Mouse (Mus musculus): Measurements from ENCODE around the gene Lyst. TPM values are rescaled to one million over a fixed set of nuclear protein-coding genes. Genes with fewer than 3 reads are reported as not detected.

The Lyst gene
- total and polyA plus RNA-seq, 2 experiments from 2014 or later = 1.9 to 6.3 TPM

DNA sequence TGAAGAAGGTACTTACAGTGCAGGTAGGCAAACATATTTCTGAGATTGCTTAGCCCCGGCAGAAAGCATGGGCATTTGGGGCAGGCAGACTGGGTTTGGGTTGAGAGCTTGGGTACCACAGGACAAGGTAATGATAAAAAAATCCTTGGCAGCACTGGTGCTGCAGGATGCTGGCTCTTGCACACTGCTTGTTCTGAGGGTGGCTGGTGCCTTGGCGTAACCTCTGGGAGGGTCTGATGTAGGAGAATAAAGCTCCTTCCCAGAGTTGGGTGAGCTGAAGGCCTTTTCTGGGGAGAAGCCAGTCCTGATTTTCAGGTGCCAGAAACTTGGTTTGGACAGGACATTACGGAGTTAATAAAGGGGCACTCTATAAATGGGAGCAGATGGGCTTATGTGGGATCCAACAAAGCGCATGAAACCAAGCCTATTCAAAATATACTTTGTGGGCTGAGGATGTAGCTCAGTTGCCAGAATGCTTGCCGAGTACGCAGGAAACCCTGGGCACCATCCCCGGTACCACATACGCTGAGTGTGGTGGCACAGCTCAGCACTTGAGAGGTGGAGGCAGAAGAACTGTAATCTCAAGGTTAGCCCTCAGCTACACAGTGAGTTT, 15.8 kb upstream of the Lyst start:
- Histone ChIP-seq H3K4me1 (ENCODE audit: control insufficient read depth, insufficient read depth) (peaks cover 12% of the 10 kb centered on the region), H3K9me3 (replicated peaks; ENCODE audit: control insufficient read depth, low read length) (no peaks in the 10 kb centered on the region), H3K4me3 (ENCODE audit: low read depth, low read length) (no peak overlapping the region), H3K27me3 (ENCODE audit: control insufficient read depth, insufficient read depth, low read length) (no peaks in the 10 kb centered on the region), H3K36me3 (replicated peaks; ENCODE audit: control insufficient read depth, insufficient read depth, low read length) (no peaks in the 10 kb centered on the region), H3K4me2 (ENCODE audit: low read depth, low read length) (no peak overlapping the region), H3K27ac (ENCODE audit: low read depth) (peak overlapping the region; percentile 44; the same call in 1 of the 2 replicates), H3K9ac (replicated peaks; ENCODE audit: low read depth, low read length) (no peak overlapping the region)
- 84% methylated on average over 8 of the region's 8 CpGs for WGBS
- no peak for DNase-seq (ENCODE audit: low spot score)
- ATAC-seq (ENCODE audit: insufficient read depth, low read depth) = no peak
- TF ChIP-seq CTCF (IDR thresholded peaks at IDR 0.05; ENCODE audit: low read depth) = no peak
- TF ChIP-seq EP300 (IDR thresholded peaks at IDR 0.05; ENCODE audit: low read depth) = no peak

- Histone ChIP-seq H3K9ac (replicated peaks; ENCODE audit: low read depth, low read length) (no peak overlapping the region), H3K9me3 (replicated peaks; ENCODE audit: control insufficient read depth, low read length) (no peaks in the 10 kb centered on the region), H3K27ac (ENCODE audit: low read depth) (no peak overlapping the region), H3K4me1 (ENCODE audit: control insufficient read depth, insufficient read depth) (peaks cover 12% of the 10 kb centered on the region), H3K4me3 (ENCODE audit: low read depth, low read length) (no peak overlapping the region), H3K4me2 (ENCODE audit: low read depth, low read length) (no peak overlapping the region), H3K36me3 (replicated peaks; ENCODE audit: control insufficient read depth, insufficient read depth, low read length) (no peaks in the 10 kb centered on the region), H3K27me3 (ENCODE audit: control insufficient read depth, insufficient read depth, low read length) (no peaks in the 10 kb centered on the region)
- WGBS = 77% methylated on average over 8 of the region's 8 CpGs
- TF ChIP-seq EP300 (IDR thresholded peaks at IDR 0.05; ENCODE audit: low read depth) (no peak), CTCF (IDR thresholded peaks at IDR 0.05; ENCODE audit: low read depth) (no peak)
- ATAC-seq (ENCODE audit: insufficient read depth, low read depth) = no peak
- DNase-seq (ENCODE audit: low spot score) = no peak
Measured at GRCm38 (mm10) chr13:13575106-13575505, 15.1 kb upstream of the Lyst start.

- 25% methylated on average over 8 of the region's 8 CpGs for WGBS
- H3K27ac ChIP-seq (ENCODE audit: low read depth) = peak overlapping the region; percentile 66
- ATAC-seq (ENCODE audit: insufficient read depth, low read depth) = peak; percentile 61
Measured at GRCm38 (mm10) chr13:13576469-13577205, 13.6 kb upstream of the Lyst start.

GRCm38 (mm10) chr13:13581988-13582387, 8.2 kb upstream of the Lyst start:
- WGBS = 68% methylated on average over 4 of the region's 4 CpGs
- Histone ChIP-seq H3K4me3 (ENCODE audit: low read depth, low read length) (no peak overlapping the region), H3K9me3 (replicated peaks; ENCODE audit: control insufficient read depth, low read length) (no peaks in the 10 kb centered on the region), H3K27ac (ENCODE audit: low read depth) (no peak overlapping the region), H3K9ac (replicated peaks; ENCODE audit: low read depth, low read length) (no peak overlapping the region), H3K4me1 (ENCODE audit: control insufficient read depth, insufficient read depth) (peaks cover 6% of the 10 kb centered on the region; the same call in 1 of the 2 replicates), H3K4me2 (ENCODE audit: low read depth, low read length) (no peak overlapping the region), H3K27me3 (ENCODE audit: control insufficient read depth, insufficient read depth, low read length) (no peaks in the 10 kb centered on the region), H3K36me3 (replicated peaks; ENCODE audit: control insufficient read depth, insufficient read depth, low read length) (no peaks in the 10 kb centered on the region)
- no peak for ATAC-seq (ENCODE audit: insufficient read depth, low read depth)
- DNase-seq (ENCODE audit: low spot score) = no peak
- TF ChIP-seq EP300 (IDR thresholded peaks at IDR 0.05; ENCODE audit: low read depth) (no peak), CTCF (IDR thresholded peaks at IDR 0.05; ENCODE audit: low read depth) (no peak)

More at GRCm38 (mm10) chr13:13576469-13577205, 13.6 kb upstream of the Lyst start:
- Histone ChIP-seq H3K4me1 (ENCODE audit: control insufficient read depth, insufficient read depth) (peaks cover 12% of the 10 kb centered on the region), H3K9me3 (replicated peaks; ENCODE audit: control insufficient read depth, low read length) (no peaks in the 10 kb centered on the region), H3K9ac (replicated peaks; ENCODE audit: low read depth, low read length) (no peak overlapping the region; the same call in 1 of the 2 replicates), H3K4me2 (ENCODE audit: low read depth, low read length) (peak overlapping the region; percentile 34), H3K27me3 (ENCODE audit: control insufficient read depth, insufficient read depth, low read length) (no peaks in the 10 kb centered on the region), H3K4me3 (ENCODE audit: low read depth, low read length) (no peak overlapping the region), H3K36me3 (replicated peaks; ENCODE audit: control insufficient read depth, insufficient read depth, low read length) (no peaks in the 10 kb centered on the region)
- peak; percentile 33 for DNase-seq (ENCODE audit: low spot score)
- no peak for TF ChIP-seq CTCF (IDR thresholded peaks at IDR 0.05; ENCODE audit: low read depth)
- no peak for TF ChIP-seq EP300 (IDR thresholded peaks at IDR 0.05; ENCODE audit: low read depth)

GRCm38 (mm10) chr13:13583473-13583872, 6.7 kb upstream of the Lyst start:
- no peak for TF ChIP-seq EP300 (IDR thresholded peaks at IDR 0.05; ENCODE audit: low read depth)
- no peak for TF ChIP-seq CTCF (IDR thresholded peaks at IDR 0.05; ENCODE audit: low read depth)

More at GRCm38 (mm10) chr13:13583473-13583872, 6.7 kb upstream of the Lyst start:
- ATAC-seq (ENCODE audit: insufficient read depth, low read depth) = no peak
- DNase-seq (ENCODE audit: low spot score) = no peak
- Histone ChIP-seq H3K27ac (ENCODE audit: low read depth) (no peak overlapping the region), H3K9me3 (replicated peaks; ENCODE audit: control insufficient read depth, low read length) (no peaks in the 10 kb centered on the region), H3K36me3 (replicated peaks; ENCODE audit: control insufficient read depth, insufficient read depth, low read length) (no peaks in the 10 kb centered on the region), H3K4me1 (ENCODE audit: control insufficient read depth, insufficient read depth) (no peaks in the 10 kb centered on the region), H3K27me3 (ENCODE audit: control insufficient read depth, insufficient read depth, low read length) (no peaks in the 10 kb centered on the region), H3K4me2 (ENCODE audit: low read depth, low read length) (no peak overlapping the region), H3K9ac (replicated peaks; ENCODE audit: low read depth, low read length) (no peak overlapping the region), H3K4me3 (ENCODE audit: low read depth, low read length) (no peak overlapping the region)
- WGBS = 68% methylated on average over 2 of the region's 2 CpGs

All from heart, postnatal 0 days (tissue).